Mouse (Mus musculus) limb, embryonic 11.5 days (tissue): ENCODE results near the gene Pknox2. TPM values are rescaled to one million over a fixed set of nuclear protein-coding genes. Genes with fewer than 3 reads are reported as not detected.

ENCODE experiments used
- ATAC-seq: fragments of 200-750 bp; cut with Nextera tagmentation; 2 replicates; pipeline ENCODE4 v1.8.0; 2017; ENCODE audit warnings: low read depth; ENCODE audit not compliant: insufficient number of reproducible peaks, low FRiP score, low TSS enrichment
- DNase-seq: peaks from one replicate; pipeline ENCODE4 v3.0.0-alpha.2; 2015; ENCODE audit warnings: low spot score
- H3K27ac ChIP-seq: fragments of 300-500 bp; sonication (generic); replicated peaks from 2 replicates; pipeline ENCODE4 v1.5.1; 2014; ENCODE audit warnings: low read depth, mild to moderate bottlenecking, low read length
- H3K27me3 ChIP-seq: fragments of 300-500 bp; sonication (generic); 2 replicates; pipeline ENCODE4 v1.6.1; 2014; ENCODE audit warnings: mild to moderate bottlenecking, low read length, mixed read lengths; ENCODE audit not compliant: control insufficient read depth, insufficient read depth
- H3K36me3 ChIP-seq: fragments of 300-500 bp; sonication (generic); 2 replicates; pipeline ENCODE4 v1.6.1; 2014; ENCODE audit warnings: mild to moderate bottlenecking, low read length, moderate library complexity, mixed read lengths; ENCODE audit not compliant: control insufficient read depth, insufficient read depth
- H3K4me1 ChIP-seq: fragments of 300-500 bp; sonication (generic); 2 replicates; pipeline ENCODE4 v1.6.1; 2014; ENCODE audit warnings: low read length, mixed read lengths; ENCODE audit not compliant: control insufficient read depth, insufficient read depth
- H3K4me2 ChIP-seq: fragments of 300-500 bp; sonication (generic); 2 replicates; pipeline ENCODE4 v1.6.1; 2014; ENCODE audit warnings: low read depth, mild to moderate bottlenecking, moderate library complexity; ENCODE audit not compliant: severe bottlenecking
- H3K4me3 ChIP-seq: fragments of 300-500 bp; sonication (generic); 2 replicates; pipeline ENCODE4 v1.5.1; 2014; ENCODE audit warnings: low read depth, low read length
- H3K9ac ChIP-seq: fragments of 300-500 bp; sonication (generic); 2 replicates; pipeline ENCODE4 v1.6.1; 2014; ENCODE audit warnings: mild to moderate bottlenecking, low read length
- H3K9me3 ChIP-seq: fragments of 300-500 bp; sonication (generic); 2 replicates; pipeline ENCODE4 v1.6.1; 2016; ENCODE audit warnings: low read length; ENCODE audit not compliant: control insufficient read depth
- WGBS: fragments of 180-500 bp; shearing (Covaris S2); extraction: QIAGEN DNeasy Blood & Tissue Kit; methylation state at CpG from one replicate; pipeline ENCODE4 v1.1.7; 2014; 5-methylcytosine and 5-hydroxymethylcytosine counted together
- polyA plus RNA-seq: library from polyadenylated mRNA; unstranded; fragments of >200 nt; fragmentation: Nextera tagmentation; extraction: Ambion mirVana; gene quantifications from 2 replicates; pipeline ENCODE4 v1.2.1, GENCODE M21; 2014

Pknox2 gene
- polyA plus RNA-seq, 1 experiment from 2014 or later = 11.3 TPM

- no peak overlapping the region for H3K9ac ChIP-seq
- no peak overlapping the region for H3K4me2 ChIP-seq
- 94% methylated on average over 2 of the region's 2 CpGs for WGBS
- H3K27ac ChIP-seq = no peak overlapping the region
- no peaks in the 10 kb centered on the region for H3K9me3 ChIP-seq
- H3K4me1 ChIP-seq = no peaks in the 10 kb centered on the region
- DNase-seq (no peak), ATAC-seq (no peak)
- no peaks in the 10 kb centered on the region for H3K27me3 ChIP-seq
- H3K4me3 ChIP-seq = no peak overlapping the region
- H3K36me3 ChIP-seq = no peaks in the 10 kb centered on the region
These were observed 295.0 kb downstream of the Pknox2 start for GRCm38 (mm10) chr9:36852175-36852574.

- no peaks in the 10 kb centered on the region for H3K4me1 ChIP-seq
- no peak overlapping the region for H3K27ac ChIP-seq
- DNase-seq (no peak), ATAC-seq (no peak)
- no peak overlapping the region for H3K9ac ChIP-seq
- H3K36me3 ChIP-seq = no peaks in the 10 kb centered on the region
- H3K4me3 ChIP-seq = no peak overlapping the region
- no peaks in the 10 kb centered on the region for H3K9me3 ChIP-seq
- no peaks in the 10 kb centered on the region for H3K27me3 ChIP-seq
- H3K4me2 ChIP-seq = no peak overlapping the region
- WGBS = 33% methylated on average over 1 of the region's 1 CpGs
These were observed 297.1 kb downstream of the Pknox2 start for GRCm38 (mm10) chr9:36850091-36850490.

GRCm38 (mm10) chr9:36848661-36849060, 298.5 kb downstream of the Pknox2 start:
- H3K4me3 ChIP-seq = no peak overlapping the region
- H3K9ac ChIP-seq = no peak overlapping the region
- H3K27me3 ChIP-seq = no peaks in the 10 kb centered on the region
- no peak overlapping the region for H3K4me2 ChIP-seq
- ATAC-seq (no peak), DNase-seq (no peak)
- H3K9me3 ChIP-seq = no peaks in the 10 kb centered on the region
- WGBS = 82% methylated on average over 2 of the region's 2 CpGs
- no peaks in the 10 kb centered on the region for H3K4me1 ChIP-seq
- no peak overlapping the region for H3K27ac ChIP-seq
- no peaks in the 10 kb centered on the region for H3K36me3 ChIP-seq

- no peak overlapping the region for H3K9ac ChIP-seq
- H3K4me3 ChIP-seq = no peak overlapping the region
- no peaks in the 10 kb centered on the region for H3K9me3 ChIP-seq
- no peaks in the 10 kb centered on the region for H3K27me3 ChIP-seq
- H3K36me3 ChIP-seq = no peaks in the 10 kb centered on the region
- H3K27ac ChIP-seq = no peak overlapping the region
- H3K4me1 ChIP-seq = no peaks in the 10 kb centered on the region
- 48% methylated on average over 4 of the region's 4 CpGs for WGBS
- ATAC-seq = no peak
- no peak overlapping the region for H3K4me2 ChIP-seq
- DNase-seq = no peak
These were observed 300.9 kb downstream of the Pknox2 start for GRCm38 (mm10) chr9:36846346-36846745.

Other genes starting within 250 kb of the Pknox2 start
- 11.4 and 11.5 TPM in 2 replicates for gene Tmem218, start 60.8 kb upstream of the Pknox2 start, polyA plus RNA-seq
- gene Slc37a2, start 108.3 kb upstream of the Pknox2 start, polyA plus RNA-seq = 1.1 and 1.4 TPM in 2 replicates
- 6.1 and 6.6 TPM in 2 replicates for gene Ccdc15, start 201.0 kb upstream of the Pknox2 start, polyA plus RNA-seq
- gene Hepacam, start 219.9 kb upstream of the Pknox2 start, polyA plus RNA-seq = 0.07 TPM in 1 of 2 replicates, not detected in the other